Mouse (Mus musculus): ENCODE results near the gene Npy5r.

Gene Npy5r

DNA sequence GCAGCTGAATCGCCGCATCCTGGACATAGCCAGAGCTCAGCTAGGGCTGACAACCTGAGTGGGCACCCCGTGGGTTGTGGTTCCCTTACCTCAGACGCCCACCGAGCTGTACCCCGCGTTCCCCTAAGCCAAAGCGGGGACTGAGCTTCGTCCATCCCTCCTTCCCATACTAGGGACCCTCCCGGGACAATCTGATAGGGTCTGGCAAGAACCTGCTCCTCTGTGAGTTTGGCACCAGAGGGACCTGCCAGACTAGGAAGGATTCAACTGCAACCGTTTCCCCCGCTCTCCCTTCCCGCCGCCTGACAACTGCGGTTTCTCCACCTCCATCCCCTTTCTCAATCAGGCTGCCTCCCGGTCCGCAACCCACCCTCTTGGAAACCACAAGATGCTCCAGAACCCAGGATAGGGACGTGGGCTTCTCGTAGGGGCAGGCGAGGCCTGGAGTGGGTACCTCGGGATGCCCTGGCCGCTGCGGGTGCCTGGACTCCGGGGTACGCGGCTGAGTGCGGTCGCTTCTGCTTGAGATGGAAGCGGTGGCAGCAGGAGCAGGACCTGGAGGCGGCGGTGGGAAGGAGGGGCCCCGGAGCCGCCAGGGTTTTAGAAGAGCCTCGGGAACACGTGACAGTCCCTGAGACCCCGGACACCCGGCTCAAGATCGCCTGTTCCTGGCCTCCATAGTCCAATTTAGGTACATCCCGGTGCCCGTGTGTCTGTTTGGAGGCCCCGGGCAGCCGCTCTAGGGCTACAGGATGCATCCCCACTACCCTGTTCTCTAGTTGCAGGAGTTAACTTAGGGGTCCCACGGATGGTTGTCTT lies at the start of gene Npy5r:
Npy5r (minus strand) TSS at position 618 of the 819 bp plus-strand sequence.
- DNase-seq (ENCODE audit: low spot score in 2 of 2): no peak

DNA sequence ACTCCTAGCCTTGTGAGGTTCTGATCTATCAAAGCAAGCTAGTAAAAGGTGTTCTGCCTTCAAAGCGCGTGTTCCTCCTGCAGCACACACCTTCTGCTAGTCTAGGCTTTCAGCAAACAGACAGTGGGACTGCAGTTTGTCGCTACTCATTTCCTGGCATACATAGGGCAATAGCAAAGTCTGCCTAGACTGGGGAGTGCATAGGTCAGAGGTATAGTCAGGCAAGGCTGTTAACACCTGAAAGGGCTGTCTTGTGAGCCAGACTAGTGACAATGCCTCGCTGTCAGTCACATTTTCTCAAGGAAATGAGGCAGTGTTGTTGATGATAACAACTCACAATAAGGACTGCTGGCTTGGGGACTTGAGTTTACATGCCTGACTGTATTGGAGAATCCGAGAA lies 44.0 kb upstream of the Npy5r start:
- no peak for DNase-seq (ENCODE audit: low spot score in 2 of 2)

DNA sequence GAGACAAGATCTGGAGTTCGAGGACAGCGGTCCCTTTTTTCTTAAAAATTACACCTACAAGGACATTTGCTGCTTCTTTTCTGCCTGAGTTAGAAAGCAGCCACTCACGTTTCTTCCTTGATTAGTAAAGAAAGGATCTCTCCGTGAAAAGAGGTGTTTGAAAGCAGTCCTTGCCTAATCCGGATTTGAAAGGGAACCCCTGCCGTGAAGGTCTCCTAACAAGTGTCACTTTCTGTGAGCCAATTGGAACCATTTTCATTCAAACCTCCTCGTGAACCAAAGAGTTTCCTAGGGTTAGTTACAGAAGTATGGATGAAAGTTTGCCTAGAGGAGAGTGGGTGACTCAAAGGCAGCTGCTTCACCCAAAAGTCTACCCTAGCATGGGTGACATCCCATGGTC lies 41.5 kb upstream of the Npy5r start:
- no peak for DNase-seq (ENCODE audit: low spot score in 2 of 2)

DNA sequence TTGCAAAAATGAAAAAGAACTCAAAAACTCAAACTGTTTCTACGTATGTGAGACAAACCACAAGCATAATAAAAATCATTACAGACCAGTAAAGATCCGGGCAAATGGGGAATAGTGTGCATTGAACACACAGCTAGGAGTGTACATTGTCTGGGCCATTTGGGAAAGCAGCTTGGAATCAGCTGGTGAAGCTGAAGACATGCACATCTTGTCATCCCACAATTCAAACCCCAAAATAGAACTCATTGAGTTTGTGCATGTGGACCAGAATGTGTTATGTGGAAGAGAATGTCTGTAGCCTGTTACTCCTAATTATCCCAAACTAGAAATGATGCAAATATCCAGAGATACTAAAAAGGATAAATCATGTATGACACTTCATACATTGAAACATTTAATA lies 34.9 kb upstream of the Npy5r start:
- DNase-seq (ENCODE audit: low spot score in 2 of 2): no peak

GRCm38 (mm10) chr8:66714324-66714975 lies 26.5 kb upstream of the Npy5r start:
- no peak for DNase-seq (ENCODE audit: low spot score in 2 of 2)

- no peak for DNase-seq (ENCODE audit: low spot score in 2 of 2)
Measured at GRCm38 (mm10) chr8:66698782-66699181, 10.9 kb upstream of the Npy5r start.

GRCm38 (mm10) chr8:66698011-66698410 lies 10.1 kb upstream of the Npy5r start:
- no peak for DNase-seq (ENCODE audit: low spot score in 2 of 2)

- DNase-seq (ENCODE audit: low spot score in 2 of 2): no peak
Measured at GRCm38 (mm10) chr8:66696970-66697843, 9.3 kb upstream of the Npy5r start, which contains the start of gene Npy1r. TSS of gene Npy1r (plus strand) at chr8:66697192.

DNA sequence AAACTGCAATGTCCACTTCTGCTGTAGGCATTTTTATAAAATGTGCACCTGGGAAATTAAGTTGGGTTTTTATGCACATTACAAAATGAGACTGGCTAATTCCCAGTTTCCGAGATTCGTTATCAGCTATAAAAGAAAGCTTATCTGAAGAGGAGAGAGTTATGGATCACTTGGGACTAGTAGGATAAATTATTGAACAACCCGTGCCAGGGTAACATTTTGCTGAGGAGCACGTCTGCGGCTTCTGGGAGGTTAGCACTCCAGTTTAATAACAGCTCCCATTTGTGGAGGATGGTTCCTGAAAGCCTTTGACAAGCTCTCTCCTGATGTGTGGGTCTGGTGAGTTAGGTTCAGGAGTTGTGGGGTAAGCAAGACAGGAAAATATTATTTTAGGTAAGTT lies 2.5 kb upstream of the Npy5r start:
- no peak for DNase-seq (ENCODE audit: low spot score in 2 of 2)

DNA sequence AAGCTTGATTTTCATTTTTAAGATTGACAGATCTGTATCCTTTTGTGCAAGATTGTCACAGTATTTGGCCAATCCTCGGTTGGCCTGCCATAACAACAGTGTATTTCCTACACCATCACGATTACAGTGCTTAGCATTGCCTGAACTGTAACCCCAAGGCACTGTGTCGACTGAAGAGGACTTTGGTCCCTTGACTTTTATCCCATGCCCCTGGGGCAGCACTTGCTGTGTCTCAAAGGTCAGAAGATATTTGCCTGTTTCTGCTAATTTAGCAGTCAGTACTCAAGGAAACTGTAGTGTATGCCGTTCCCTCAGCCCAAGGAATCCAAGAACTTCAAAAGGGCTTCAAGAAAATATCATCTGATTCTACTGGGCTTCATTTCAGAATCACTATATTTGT lies 871 bp upstream of the Npy5r start:
- no peak for DNase-seq (ENCODE audit: low spot score in 2 of 2)

GRCm38 (mm10) chr8:66688395-66688794 lies 467 bp upstream of the Npy5r start:
- no peak for DNase-seq (ENCODE audit: low spot score in 2 of 2)

- no peak for DNase-seq (ENCODE audit: low spot score in 2 of 2)
Measured at GRCm38 (mm10) chr8:66681261-66681660, 6.7 kb downstream of the Npy5r start.

GRCm38 (mm10) chr8:66630721-66631120 lies 57.2 kb downstream of the Npy5r start:
- DNase-seq (ENCODE audit: low spot score in 2 of 2): no peak

All from natural killer cell, adult 2 months (primary cell).